Mouse (Mus musculus) CD8-positive naive resting alpha-beta T cell, adult 2 months (primary cell): ENCODE measurements around the gene Tcf7l2.

Experiments used
- DNase-seq, 2 experiments: peaks; one replicate each; pipeline ENCODE4 v3.0.0; 2022; ENCODE audit warnings: low read depth in 2 of 2, low spot score in 2 of 2

Tcf7l2 gene

DNA sequence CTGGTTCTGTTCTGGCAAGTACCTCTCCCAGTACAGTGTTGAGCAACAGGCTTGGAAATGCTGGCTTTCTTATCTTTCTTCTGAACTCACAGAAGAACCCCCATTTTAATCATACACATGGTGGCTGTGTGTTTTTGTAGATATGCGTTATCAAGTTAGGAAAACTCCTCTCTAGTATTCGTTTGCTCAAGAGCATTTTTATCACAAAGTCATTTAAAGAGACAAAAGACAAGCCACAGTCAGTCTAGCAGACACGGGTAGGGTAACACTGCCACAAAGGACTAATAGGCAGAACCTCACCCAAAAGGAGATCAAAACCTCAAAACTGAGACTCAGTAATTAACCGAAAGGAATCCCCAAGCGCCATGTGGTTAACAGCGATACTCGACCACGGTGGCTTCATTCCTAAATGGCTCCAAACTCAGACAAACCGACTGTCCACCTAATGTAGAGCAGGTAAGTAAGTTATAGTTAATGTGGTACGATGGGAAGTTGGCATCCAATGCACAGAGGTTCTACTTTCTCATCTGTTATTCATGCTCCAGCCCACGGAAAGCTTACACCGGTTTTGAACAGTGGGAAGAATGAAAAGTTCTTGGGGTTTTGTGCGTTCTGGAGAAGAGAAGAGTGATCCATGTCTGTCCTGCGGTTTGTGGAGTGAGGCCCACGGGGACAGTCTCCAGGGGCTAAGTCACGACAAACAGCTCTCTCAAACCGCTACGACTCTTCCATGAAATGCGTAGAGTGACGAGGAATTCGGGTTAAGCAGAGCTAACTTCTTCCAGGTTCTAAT is 196.8 kb downstream of the Tcf7l2 start:
- no peak for DNase-seq

DNA sequence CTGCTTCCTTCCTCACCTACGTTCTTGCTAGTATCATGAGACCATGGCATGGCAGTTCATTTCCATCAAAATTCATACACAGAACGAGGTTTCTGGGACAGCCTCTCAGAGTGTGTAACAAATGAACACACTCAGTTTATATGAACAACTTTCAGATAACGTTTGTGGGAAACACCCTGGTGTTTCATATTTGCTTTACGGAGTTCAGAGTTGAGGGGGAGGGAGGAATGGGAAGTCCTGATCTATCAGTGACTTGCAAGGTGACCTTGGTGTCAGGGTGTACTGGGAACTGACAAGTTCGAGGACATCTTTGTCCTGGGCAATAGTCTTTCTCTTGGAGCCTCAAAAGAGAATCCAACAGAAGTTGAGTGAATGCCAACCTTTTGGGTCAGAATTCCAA is 197.5 kb downstream of the Tcf7l2 start:
- DNase-seq: no peak

DNA sequence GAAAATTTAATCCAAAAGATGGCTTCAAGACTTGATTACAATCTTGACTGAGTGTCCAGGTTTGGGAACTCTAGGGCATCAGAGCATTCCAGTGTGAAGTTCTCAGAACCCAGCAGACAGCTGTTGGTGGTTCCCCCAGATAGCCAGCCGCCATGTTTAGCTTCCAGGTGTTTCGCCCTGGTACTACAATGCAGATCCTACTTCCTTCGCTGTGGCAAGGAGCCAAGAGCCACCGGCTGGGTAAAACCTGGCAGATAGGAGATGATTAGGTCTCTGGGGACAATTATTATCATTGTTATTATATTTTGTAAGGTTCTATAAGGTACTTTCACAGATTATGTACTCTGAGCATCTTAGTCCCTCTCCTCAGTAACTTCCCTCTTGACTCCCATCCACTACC is 198.1 kb downstream of the Tcf7l2 start:
- no peak for DNase-seq

DNA sequence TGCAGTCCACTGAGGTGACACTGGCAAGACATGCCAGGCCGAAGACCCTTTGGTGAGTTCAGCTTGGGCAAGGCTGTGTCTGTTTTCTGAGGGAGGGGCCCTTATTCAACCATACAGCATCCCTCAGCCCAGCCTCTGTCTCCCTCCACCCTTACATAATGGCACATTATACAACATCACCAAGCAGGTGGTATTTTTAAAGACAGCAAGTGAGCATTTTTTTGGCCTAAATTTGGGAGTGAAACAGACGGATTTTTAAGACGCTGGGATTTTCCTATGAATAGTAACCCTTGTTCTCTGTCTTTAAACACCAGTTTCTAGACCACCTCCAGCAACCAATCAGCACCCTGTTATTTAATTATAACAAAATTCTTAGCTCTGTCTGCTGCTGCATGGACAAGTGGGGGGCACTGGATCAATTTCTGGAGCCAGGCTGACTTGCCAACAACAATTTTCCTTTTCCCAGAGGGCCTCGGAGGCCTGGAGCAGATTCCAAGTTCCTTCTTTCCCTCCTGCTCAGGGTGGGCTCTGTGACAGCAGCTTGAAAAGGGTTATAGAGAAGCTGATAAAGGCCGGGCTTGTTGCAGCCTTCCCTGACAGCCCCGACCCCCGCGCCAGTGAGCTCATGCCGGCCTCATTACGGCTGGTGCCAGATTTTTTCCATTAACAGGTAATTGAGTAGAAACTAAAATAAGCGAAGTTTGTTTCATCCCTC is 199.1 kb downstream of the Tcf7l2 start:
- no peak for DNase-seq

DNA sequence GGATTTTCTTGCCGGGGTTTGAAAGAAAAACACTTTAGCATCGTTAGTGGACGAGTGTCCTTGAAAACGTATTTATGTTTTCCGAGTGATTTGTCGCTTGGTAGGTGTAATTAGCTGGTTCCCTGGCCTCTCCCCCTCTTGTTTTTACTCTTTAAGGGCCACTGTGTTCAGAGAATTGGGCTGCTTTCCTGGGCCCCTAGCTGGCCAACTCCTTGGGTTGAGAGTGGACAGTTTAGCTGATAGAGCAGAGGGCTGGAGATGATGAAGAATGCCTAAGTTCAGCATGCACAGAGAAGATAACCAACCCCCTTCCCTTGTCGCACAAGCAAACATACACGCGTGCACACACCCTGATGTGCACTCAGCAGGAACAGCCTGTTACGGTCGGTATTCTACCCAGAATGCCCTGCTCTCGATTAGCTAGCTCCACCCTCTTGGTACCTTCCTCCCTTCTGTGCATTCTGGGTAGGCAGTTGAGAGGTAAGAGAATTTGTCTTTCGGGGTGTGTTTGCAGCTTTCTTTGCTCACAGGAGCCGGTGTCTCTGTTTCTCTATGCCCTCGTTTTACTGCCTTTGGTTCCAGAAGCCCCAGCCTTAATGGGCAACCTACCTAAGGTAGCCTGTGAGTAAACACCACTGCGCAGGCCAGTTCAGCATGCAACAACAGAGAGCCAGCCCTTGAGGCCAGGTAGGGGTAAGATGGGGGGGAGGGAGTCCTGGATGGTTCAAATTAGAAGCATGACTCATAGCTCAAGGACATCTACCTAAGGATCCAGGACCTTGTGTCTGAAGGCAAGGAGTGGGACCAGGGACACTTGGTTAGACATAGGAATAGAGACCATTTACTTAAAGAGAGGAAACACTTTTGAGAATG is 199.9 kb downstream of the Tcf7l2 start:
- no peak for DNase-seq

DNA sequence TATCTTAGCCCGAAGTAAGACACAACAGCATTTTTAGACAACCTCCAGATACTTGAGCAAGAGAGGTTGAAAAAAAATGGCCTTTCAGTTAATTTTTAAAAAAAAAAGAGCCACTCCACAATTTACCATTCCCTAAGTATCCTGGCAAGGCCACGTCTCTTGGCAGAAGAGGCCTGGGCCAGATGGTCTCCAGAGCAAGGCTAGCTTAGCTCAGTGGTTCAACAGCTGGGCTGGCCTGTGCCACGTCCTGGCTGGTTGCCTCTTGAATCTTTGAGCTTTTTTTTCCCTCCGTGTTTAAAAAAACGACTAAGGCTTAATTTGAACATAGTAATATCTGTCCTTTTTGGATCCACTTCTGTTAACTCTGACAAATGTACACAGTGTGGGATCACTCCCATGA is 209.8 kb downstream of the Tcf7l2 start:
- DNase-seq: no peak

DNA sequence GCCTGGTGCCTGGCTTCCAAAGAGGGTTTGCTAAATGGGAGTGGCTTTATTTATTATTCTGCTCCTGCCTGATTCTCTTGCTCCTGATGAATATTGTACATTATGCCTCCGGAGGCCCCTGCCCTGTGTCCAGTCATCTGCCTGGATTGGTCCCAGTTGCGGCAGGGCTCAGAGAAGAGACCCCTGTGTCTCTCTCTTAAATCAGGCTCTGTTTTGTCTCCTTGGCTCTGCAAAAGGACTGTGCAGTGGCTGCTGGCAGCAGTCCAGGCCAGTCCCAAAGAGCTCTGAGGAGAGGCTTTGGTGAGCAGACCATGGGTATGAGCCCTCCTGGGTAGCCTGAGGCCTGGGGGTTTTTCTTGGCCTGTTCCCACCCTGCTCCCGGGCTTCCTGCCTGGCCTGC is 211.6 kb downstream of the Tcf7l2 start:
- no peak for DNase-seq

DNA sequence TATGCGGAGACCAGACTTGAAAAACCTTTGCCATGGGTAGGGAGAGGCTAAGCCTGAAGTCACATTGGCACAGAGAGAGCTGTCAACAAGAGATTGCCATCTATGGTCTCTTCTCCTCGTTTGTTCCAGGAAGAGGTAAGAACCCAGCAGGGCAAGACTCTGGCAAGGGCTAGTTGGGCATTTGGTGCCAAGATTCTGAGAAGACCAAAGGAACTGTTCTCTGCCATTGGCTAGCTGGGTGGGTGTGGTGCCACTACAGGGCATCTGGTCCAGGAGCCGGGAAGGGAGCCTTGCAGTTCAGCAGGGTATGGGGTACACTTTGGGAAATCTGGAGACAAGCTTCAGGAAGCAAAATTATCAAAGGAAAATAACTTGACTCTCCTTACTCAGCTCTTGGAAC is 213.5 kb downstream of the Tcf7l2 start:
- DNase-seq: no peak

DNA sequence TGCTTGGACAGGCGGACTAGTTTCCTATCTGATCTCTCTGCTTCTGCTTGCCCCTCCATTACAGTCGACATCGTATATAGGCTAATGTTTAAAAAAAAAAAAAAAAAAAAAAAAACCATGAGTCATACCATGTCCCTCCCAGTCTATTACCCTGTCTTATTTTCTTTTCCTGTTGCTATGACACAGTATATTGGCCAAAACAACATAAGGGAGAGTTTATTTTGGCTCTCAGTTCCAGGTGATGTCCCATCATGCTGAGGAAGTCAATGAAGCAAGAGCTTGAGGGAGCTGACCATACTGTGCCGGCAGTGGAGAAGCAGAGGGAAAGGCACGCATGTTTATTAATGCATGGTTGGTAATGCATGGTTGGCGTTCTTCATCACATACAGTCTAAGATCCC is 215.1 kb downstream of the Tcf7l2 start:
- DNase-seq: no peak

DNA sequence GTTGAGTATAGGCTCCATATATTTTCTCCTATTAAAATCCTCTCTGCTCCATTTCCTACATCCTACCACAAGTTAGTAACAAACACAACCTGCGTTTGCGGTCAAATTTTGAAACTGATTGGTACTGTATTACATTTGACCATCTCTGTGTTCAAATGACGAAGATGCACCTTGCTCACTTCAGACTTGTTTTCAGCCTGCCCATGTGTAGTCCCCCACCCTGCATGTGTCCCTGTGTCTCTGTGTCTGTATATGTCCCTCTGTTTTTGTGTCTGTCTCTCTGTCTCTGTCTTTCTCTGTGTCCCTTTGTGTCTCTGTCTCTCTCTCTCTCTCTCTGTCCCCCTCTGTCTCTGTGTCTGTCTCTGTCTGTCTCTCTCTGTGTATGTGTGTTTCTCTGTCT is 222.8 kb downstream of the Tcf7l2 start:
- DNase-seq: no peak

DNA sequence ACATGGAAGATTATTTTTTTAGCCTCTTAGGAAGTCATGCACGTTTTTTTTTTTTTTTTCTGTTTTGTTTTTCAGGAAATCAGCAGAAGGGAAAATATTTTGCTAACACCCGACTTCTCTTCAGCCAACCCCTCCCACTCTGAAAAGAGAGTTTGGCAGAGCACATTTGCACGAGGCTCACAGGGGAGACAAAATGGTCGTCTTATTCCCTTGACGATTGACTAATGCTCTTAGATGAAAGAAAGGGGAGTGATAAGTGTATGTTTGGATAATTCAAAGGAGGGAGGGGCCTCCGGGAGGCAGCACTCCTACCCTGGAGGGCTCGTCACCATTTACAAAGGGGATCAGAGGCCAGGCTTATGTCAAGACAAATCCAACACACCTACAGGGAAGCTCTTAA is 224.4 kb downstream of the Tcf7l2 start:
- DNase-seq: no peak

DNA sequence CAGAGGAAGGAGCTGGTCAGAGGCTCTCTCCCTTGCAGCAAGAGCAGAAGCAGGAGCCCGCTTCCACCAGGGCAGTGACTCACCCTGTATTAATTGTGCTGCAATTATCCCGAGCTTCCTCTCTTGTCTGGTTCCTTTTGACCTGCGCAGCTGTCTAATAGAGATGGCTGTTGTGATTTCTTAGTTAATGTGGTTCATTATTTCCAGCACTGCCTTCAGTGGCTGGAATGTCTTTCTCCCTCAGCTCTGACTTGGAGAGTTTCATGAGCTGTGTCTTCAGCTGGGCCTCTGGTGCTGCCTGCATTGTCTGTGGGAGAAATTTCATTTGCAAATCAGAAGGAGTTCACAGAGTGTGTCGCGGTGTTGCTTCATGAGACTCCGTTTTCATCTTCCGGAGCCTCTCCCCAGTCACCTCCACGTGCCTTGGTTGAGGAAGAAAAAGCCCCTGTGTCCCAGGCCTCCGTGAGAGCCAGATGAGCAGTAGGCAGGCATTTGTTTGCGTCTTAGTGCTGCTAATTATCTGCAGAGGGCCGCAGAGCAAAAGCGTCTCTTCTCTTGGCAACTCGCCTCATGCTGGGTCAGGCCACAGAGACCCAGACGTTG is 228.4 kb downstream of the Tcf7l2 start:
- no peak for DNase-seq

DNA sequence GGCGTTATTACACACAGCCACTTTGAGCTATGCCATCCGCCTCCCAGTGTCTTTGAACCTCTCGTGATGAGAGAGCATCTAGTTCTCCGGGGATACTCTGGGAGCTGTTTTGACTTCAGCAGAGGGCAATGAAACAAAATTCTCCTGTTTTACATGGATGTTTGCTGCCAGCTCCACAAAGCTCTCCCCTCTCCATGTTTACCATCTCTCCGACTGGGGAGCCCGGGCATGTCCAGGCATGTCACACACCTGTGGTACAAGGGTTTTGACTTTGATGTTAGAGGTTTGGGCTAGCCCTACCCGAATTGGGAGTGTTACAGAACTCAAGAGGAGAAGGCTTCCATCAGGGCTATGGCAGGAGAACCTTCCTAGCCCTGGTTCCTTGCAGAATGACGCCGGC is 234.5 kb downstream of the Tcf7l2 start:
- no peak for DNase-seq
